Mouse (Mus musculus) adrenal gland, postnatal 25 days (tissue): ENCODE results near the gene Ccdc34. TPM values are rescaled to one million over a fixed set of nuclear protein-coding genes. Genes with fewer than 3 reads are reported as not detected.
"Not testable (repeated sequence)": the region's sequence is repeated elsewhere in the genome, so short reads cannot be mapped to it uniquely, and the experiment has no call there.

Experiments used
- DNase-seq: peaks from one replicate; pipeline ENCODE4 v3.0.0; 2021; ENCODE audit warnings: mixed read lengths
- total RNA-seq: library from RNA; stranded (reverse); gene quantifications from 2 replicates; pipeline ENCODE4 v1.2.3, GENCODE M21; 2021

The Ccdc34 gene
- total RNA-seq, 1 experiment from 2014 or later: 11.4 TPM

- DNase-seq: no peak
Measured at GRCm38 (mm10) chr2:110077655-110078054, 60.0 kb downstream of the Ccdc34 start.

DNA sequence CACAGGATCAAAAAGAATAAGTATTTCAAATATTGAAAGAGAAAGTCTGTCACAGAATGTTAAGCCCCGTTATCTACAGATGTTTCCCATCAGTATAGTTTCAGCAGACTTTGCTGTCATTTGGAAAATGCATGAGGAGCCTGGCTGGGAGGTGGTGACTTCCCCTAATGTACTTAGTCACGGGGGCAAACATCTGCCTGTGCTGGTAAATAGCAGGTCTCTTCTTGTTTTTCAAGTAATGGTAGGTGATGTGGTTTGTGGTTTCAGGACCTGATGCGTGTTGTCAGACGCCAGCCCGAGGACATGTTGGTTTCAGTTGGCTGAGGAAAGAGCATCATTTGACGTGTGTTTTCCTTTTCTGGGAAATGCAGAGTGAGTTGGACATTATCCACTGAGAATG, 62.9 kb downstream of the Ccdc34 start:
- no peak for DNase-seq

- DNase-seq: no peak
Measured at GRCm38 (mm10) chr2:110082975-110083374, 65.4 kb downstream of the Ccdc34 start.

DNA sequence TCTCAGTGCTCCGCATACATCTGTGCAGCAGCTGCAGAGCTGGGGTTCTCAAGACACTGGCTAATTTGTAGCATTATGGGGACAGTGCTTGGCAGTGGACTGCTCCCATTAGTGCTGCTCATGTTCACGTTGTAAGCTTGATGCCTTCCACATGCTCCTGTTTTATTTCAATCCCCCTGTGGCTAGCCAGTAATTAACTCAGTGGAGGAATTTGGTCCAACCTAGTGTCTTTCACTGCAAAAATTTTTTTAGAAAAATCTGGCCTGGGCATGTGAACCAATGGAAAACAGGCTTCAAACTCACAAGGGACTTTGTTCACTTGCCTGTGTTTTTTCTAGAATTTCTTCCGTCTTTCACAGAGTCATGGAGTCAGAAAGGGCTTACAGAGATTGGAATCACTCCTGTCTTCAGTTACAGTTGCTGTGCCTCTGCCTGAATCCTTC, 68.1 kb downstream of the Ccdc34 start:
- no peak for DNase-seq

DNA sequence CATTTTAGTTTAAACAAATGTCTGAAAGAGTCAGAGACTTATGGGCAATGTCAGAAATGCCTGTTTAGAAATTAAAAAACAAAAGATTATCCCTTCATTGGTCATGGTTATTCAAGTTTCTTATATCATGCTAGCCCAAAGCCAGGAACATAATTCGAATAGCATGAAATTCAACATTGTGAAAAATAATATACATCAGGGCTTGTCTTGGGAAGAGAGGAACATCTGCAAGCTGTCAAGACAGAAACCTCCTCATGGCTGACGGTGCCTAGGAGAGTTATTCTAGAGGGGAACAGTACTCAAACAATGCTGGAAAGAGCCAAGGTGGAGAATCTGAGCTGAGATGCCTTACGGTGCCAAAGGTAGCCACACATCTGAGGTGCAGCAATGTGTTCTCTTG, 96.5 kb downstream of the Ccdc34 start:
- no peak for DNase-seq

- DNase-seq: no peak
Measured at GRCm38 (mm10) chr2:110129396-110129795, 111.8 kb downstream of the Ccdc34 start.

- DNase-seq: no peak
Measured at GRCm38 (mm10) chr2:110131573-110131972, 114.0 kb downstream of the Ccdc34 start.

- no peak for DNase-seq
Measured at GRCm38 (mm10) chr2:110133356-110134115, 115.9 kb downstream of the Ccdc34 start.

- no peak for DNase-seq
Measured at GRCm38 (mm10) chr2:110134765-110135594, 117.4 kb downstream of the Ccdc34 start.

GRCm38 (mm10) chr2:110137291-110137690, 119.7 kb downstream of the Ccdc34 start:
- no peak for DNase-seq

DNA sequence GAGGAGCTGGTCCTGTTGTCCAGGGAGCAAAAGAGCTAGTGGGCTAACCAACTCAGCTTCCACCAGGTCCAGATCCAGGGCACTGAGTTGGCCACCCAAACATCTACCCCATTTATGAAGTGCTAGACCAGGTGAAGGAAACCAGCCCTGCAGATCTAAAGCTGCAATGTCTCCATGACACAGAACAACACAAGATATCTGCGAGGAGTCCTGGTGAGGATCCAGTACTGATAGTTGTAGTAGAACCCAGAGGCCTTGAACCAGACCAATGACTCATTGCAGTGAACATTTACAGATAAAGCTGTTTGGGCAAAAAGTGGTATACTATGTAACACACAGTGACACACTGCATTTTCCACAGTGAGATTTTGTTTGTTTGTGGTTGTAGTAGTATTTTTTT, 120.5 kb downstream of the Ccdc34 start:
- no peak for DNase-seq

- DNase-seq: not testable (repeated sequence)
Measured at GRCm38 (mm10) chr2:110147980-110148379, 130.4 kb downstream of the Ccdc34 start.

DNA sequence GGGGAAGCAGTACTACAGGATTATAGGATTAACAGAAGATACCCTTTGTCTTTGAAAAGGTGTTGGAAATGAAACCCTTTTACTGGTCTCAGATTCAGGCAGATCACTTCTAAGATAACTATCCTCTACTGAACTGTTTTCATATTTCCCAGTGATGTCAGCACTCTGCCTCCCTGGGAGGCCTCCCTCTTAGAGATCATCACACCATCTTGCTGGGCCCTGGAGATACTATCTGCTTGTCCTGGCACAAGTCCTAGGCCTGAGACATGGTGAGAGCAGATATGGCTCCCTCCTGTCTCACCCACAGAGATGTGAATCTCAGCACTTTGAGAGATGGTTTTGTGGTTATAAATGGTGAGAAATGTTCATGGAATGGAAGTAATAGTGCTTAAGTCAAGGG, 131.6 kb downstream of the Ccdc34 start:
- no peak for DNase-seq

DNA sequence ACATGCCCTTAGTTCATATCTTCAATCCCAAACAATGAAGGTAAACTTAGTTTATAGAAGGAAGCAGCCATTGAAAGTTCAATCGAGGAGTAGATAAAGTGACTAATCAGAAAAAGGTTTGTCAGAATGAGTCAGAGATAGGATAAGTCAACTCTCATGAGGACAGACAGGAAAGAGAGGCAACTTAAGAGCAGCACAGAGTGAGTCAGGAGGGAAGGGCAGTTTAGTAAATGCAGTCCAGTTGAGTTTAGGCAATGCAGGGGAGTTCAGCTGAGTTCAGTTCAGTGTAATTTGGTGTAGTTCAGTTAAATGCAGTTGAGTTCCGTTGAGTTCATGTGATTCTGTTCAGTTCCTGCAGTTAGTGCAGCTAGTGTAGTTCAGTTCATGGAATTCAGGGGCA, 138.7 kb downstream of the Ccdc34 start:
- no peak for DNase-seq

GRCm38 (mm10) chr2:110165003-110165402, 147.4 kb downstream of the Ccdc34 start:
- DNase-seq: no peak

- DNase-seq: no peak
Measured at GRCm38 (mm10) chr2:110167694-110168093, 150.1 kb downstream of the Ccdc34 start.

GRCm38 (mm10) chr2:110168361-110168760, 150.7 kb downstream of the Ccdc34 start:
- DNase-seq: no peak

GRCm38 (mm10) chr2:110172456-110172855, 154.8 kb downstream of the Ccdc34 start:
- peak; percentile 35 for DNase-seq

DNA sequence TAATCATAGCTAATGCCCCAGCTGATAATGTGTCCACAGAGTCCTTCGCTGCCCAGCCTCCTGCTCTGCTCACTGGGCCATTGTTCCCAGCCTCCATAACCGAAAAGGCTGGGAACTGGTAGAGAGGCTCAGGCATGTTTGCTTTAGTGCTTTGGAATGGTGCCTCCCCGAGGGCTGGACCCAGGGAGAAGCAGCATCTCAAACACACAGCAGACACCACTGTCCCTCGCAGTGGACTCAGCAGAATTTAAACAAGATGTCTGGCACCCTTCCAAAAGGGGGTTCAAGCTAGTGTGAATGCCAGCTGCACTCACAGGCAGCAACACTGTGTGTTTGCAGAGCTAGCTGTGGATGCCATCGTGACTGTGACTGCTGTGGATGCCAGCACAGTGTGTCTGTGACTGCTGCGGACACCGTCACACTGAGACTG, 156.2 kb downstream of the Ccdc34 start:
- no peak for DNase-seq

- DNase-seq: no peak
Measured at GRCm38 (mm10) chr2:110176761-110177400, 159.3 kb downstream of the Ccdc34 start.

- no peak for DNase-seq
Measured at GRCm38 (mm10) chr2:110177406-110177805, 159.8 kb downstream of the Ccdc34 start.

- DNase-seq: peak; percentile 76
Measured at GRCm38 (mm10) chr2:110177879-110178278, 160.3 kb downstream of the Ccdc34 start.
